Mouse (Mus musculus) layer of hippocampus, adult 8-10 months (tissue): ENCODE results near the gene Cog7. TPM values are rescaled to one million over a fixed set of nuclear protein-coding genes. Genes with fewer than 3 reads are reported as not detected.

Source experiments
- DNase-seq, 2 experiments: peaks; one replicate each; pipeline ENCODE4 v3.0.0; 2022; ENCODE audit warnings: low spot score in 2 of 2
- total RNA-seq, 4 experiments: library from RNA; stranded (reverse); gene quantifications; 2 replicates each; pipeline ENCODE4 v1.2.4; 2022

Gene Cog7
- 10 to 100 TPM; 41.5 to 47.1 (median 43.7) TPM for total RNA-seq

GRCm38 (mm10) chr7:121981307-121981871 is at the start of gene Cog7:
Gene Cog7 (minus strand): TSS chr7:121981711.
- peak; percentile 81 to 92 for DNase-seq

- no peak for DNase-seq
Observed at GRCm38 (mm10) chr7:122022131-122022530, 40.6 kb upstream of the Cog7 start.

- peak; percentile 68 to 80 for DNase-seq
Observed at GRCm38 (mm10) chr7:122020667-122021354, 39.3 kb upstream of the Cog7 start, which contains the start of gene Gga2. Gene Gga2 (minus strand): TSS chr7:122021222.

- DNase-seq, result no peak
Observed at GRCm38 (mm10) chr7:122020273-122020666, 38.8 kb upstream of the Cog7 start.

- DNase-seq, result peak; percentile 38 to 52
Observed at GRCm38 (mm10) chr7:122018978-122019377, 37.5 kb upstream of the Cog7 start.

- no peak for DNase-seq
Observed at GRCm38 (mm10) chr7:122018247-122018646, 36.7 kb upstream of the Cog7 start.

GRCm38 (mm10) chr7:122015734-122016133 is 34.2 kb upstream of the Cog7 start:
- DNase-seq, result no peak

- no peak for DNase-seq
Observed at GRCm38 (mm10) chr7:122015105-122015504, 33.6 kb upstream of the Cog7 start.

GRCm38 (mm10) chr7:122012949-122013348 is 31.4 kb upstream of the Cog7 start:
- DNase-seq, result no peak

GRCm38 (mm10) chr7:122012370-122012769 is 30.9 kb upstream of the Cog7 start:
- no peak for DNase-seq

- no peak for DNase-seq
Observed at GRCm38 (mm10) chr7:122000396-122000795, 18.9 kb upstream of the Cog7 start.

- no peak for DNase-seq
Observed at GRCm38 (mm10) chr7:121995961-121996360, 14.4 kb upstream of the Cog7 start.

- DNase-seq, result no peak
Observed at GRCm38 (mm10) chr7:121975031-121975430, 6.5 kb downstream of the Cog7 start.

GRCm38 (mm10) chr7:121971698-121972097 is 9.8 kb downstream of the Cog7 start:
- DNase-seq, result no peak

- DNase-seq, result no peak
Observed at GRCm38 (mm10) chr7:121970250-121970649, 11.3 kb downstream of the Cog7 start.

GRCm38 (mm10) chr7:121968816-121969215 is 12.7 kb downstream of the Cog7 start:
- no peak for DNase-seq

GRCm38 (mm10) chr7:121968242-121968641 is 13.3 kb downstream of the Cog7 start:
- no peak for DNase-seq

- no peak for DNase-seq
Observed at GRCm38 (mm10) chr7:121966169-121966568, 15.3 kb downstream of the Cog7 start.

GRCm38 (mm10) chr7:121963883-121964398 is 17.6 kb downstream of the Cog7 start:
- DNase-seq, result peak in 1 of 2 experiments; percentile 37

GRCm38 (mm10) chr7:121962571-121962959 is 18.9 kb downstream of the Cog7 start:
- no peak for DNase-seq

- DNase-seq, result no peak
Observed at GRCm38 (mm10) chr7:121961913-121962570, 19.5 kb downstream of the Cog7 start.

- DNase-seq, result no peak
Observed at GRCm38 (mm10) chr7:121955802-121956201, 25.7 kb downstream of the Cog7 start.
